Mouse (Mus musculus) neural tube, embryonic 11.5 days (tissue): Measurements from ENCODE around the gene Coro7. TPM values are rescaled to one million over a fixed set of nuclear protein-coding genes. Genes with fewer than 3 reads are reported as not detected.

ENCODE experiments used
- ATAC-seq: fragments of 200-750 bp; cut with Nextera tagmentation; 2 replicates; pipeline ENCODE4 v1.8.0; 2017; ENCODE audit warnings: moderate number of reproducible peaks, mild to moderate bottlenecking, moderate TSS enrichment, moderate library complexity; ENCODE audit not compliant: insufficient read depth, low FRiP score, low TSS enrichment
- DNase-seq: peaks from one replicate; pipeline ENCODE4 v3.0.0-alpha.2; 2015; ENCODE audit warnings: low spot score
- H3K27ac ChIP-seq: fragments of 300-500 bp; sonication (generic); 2 replicates; pipeline ENCODE4 v1.5.1; 2014; ENCODE audit warnings: low read depth, mild to moderate bottlenecking, low read length
- H3K27me3 ChIP-seq: fragments of 300-500 bp; sonication (generic); 2 replicates; pipeline ENCODE4 v1.6.1; 2014; ENCODE audit warnings: mild to moderate bottlenecking, low read length, mixed read lengths; ENCODE audit not compliant: control insufficient read depth, insufficient read depth
- H3K36me3 ChIP-seq: fragments of 300-500 bp; sonication (generic); 2 replicates; pipeline ENCODE4 v1.6.1; 2014; ENCODE audit warnings: mild to moderate bottlenecking, low read length, moderate library complexity, mixed read lengths; ENCODE audit not compliant: control insufficient read depth, insufficient read depth
- H3K4me1 ChIP-seq: fragments of 300-500 bp; sonication (generic); 2 replicates; pipeline ENCODE4 v1.6.1; 2014; ENCODE audit warnings: low read length, mixed read lengths; ENCODE audit not compliant: control insufficient read depth, insufficient read depth
- H3K4me2 ChIP-seq: fragments of 300-500 bp; sonication (generic); 2 replicates; pipeline ENCODE4 v1.6.1; 2014; ENCODE audit warnings: low read depth, mild to moderate bottlenecking, moderate library complexity
- H3K4me3 ChIP-seq: fragments of 300-500 bp; sonication (generic); 2 replicates; pipeline ENCODE4 v1.5.1; 2014; ENCODE audit warnings: low read depth, low read length
- H3K9ac ChIP-seq: fragments of 300-500 bp; sonication (generic); 2 replicates; pipeline ENCODE4 v1.6.1; 2014; ENCODE audit warnings: mild to moderate bottlenecking, low read length
- H3K9me3 ChIP-seq: fragments of 300-500 bp; sonication (generic); 2 replicates; pipeline ENCODE4 v1.6.1; 2016; ENCODE audit warnings: low read length; ENCODE audit not compliant: control insufficient read depth
- WGBS: fragments of 180-500 bp; shearing (Covaris S2); extraction: QIAGEN DNeasy Blood & Tissue Kit; methylation state at CpG from one replicate; pipeline ENCODE4 v1.1.7; 2014; 5-methylcytosine and 5-hydroxymethylcytosine counted together
- polyA plus RNA-seq: library from polyadenylated mRNA; unstranded; fragments of >200 nt; fragmentation: Nextera tagmentation; extraction: Ambion mirVana; gene quantifications from 2 replicates; pipeline ENCODE4 v1.2.1, GENCODE M21; 2014

The Coro7 gene
- polyA plus RNA-seq, 1 experiment from 2014 or later: 24.8 TPM

GRCm38 (mm10) chr16:4596141-4596728 is 83.3 kb downstream of the Coro7 start:
- no peaks in the 10 kb centered on the region for H3K9me3 ChIP-seq
- peak overlapping the region; percentile 99 for H3K4me2 ChIP-seq
- peak overlapping the region; percentile 94 for H3K9ac ChIP-seq
- peak; percentile 56 for DNase-seq
- H3K27ac ChIP-seq: peak overlapping the region; percentile 97
- WGBS: 2% methylated on average over 3 of the region's 3 CpGs
- H3K36me3 ChIP-seq: no peaks in the 10 kb centered on the region
- ATAC-seq: no peak; the same call in 1 of the 2 replicates
- peaks cover 54% of the 10 kb centered on the region for H3K4me1 ChIP-seq
- H3K4me3 ChIP-seq: peak overlapping the region; percentile 91
- no peaks in the 10 kb centered on the region for H3K27me3 ChIP-seq

GRCm38 (mm10) chr16:4595527-4595963 is 84.0 kb downstream of the Coro7 start:
- WGBS: 4% methylated on average over 5 of the region's 5 CpGs
- ATAC-seq: peak; percentile 18
- Histone ChIP-seq H3K4me1 (peaks cover 50% of the 10 kb centered on the region), H3K4me3 (peak overlapping the region; percentile 91), H3K27me3 (no peaks in the 10 kb centered on the region), H3K4me2 (peak overlapping the region; percentile 99), H3K27ac (peak overlapping the region; percentile 97), H3K36me3 (no peaks in the 10 kb centered on the region; the same call in 1 of the 2 replicates), H3K9me3 (no peaks in the 10 kb centered on the region), H3K9ac (peak overlapping the region; percentile 94)
- DNase-seq: peak; percentile 37

DNA sequence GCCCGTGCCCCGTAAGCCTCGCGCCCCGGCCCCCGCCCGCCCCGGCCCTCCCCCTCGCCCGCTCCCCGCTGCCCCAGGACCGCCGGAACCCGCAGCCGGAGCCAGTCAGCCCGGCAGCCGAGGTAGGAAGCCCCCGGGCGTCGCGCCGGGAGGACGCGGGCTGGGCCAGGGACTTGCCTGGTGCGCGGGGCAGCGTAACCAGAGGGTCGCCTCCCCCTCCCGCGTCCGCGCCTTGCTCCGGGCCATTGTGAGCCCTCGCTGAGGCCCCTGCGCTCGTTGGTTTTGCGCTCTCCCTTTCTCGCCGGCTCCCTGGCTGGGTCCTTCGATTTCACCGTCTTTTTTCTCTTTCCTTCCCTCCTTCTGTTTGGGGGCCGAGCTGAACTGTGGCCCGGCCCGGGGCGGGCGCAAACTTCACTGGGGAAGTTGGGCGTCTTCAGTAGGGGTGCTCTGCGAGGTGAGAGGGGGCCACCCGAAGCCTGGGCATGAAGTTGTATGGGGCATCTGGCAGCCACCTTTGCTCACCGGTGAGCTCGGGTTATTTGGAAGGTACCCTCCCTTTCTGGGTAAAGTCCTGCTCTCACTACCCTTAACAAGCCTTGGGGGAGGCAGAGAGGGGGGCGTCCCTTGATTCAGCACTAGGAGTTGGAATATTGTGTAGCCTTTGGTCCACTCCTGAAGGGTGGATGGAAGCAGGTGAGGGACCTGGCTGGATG is 84.6 kb downstream of the Coro7 start:
- peaks cover 44% of the 10 kb centered on the region for H3K4me1 ChIP-seq
- DNase-seq (peak; percentile 63), ATAC-seq (peak; percentile 1)
- WGBS: 1% methylated on average over 36 of the region's 52 CpGs
- no peaks in the 10 kb centered on the region; the same call in 1 of the 2 replicates for H3K36me3 ChIP-seq
- H3K27me3 ChIP-seq: no peaks in the 10 kb centered on the region
- H3K27ac ChIP-seq: peak overlapping the region; percentile 97
- H3K4me3 ChIP-seq: peak overlapping the region; percentile 91
- H3K9me3 ChIP-seq: no peaks in the 10 kb centered on the region
- H3K4me2 ChIP-seq: peak overlapping the region; percentile 99
- peak overlapping the region; percentile 94 for H3K9ac ChIP-seq

- Histone ChIP-seq H3K9me3 (no peaks in the 10 kb centered on the region), H3K4me3 (peak within 1 kb of the TSS; percentile 91), H3K27me3 (no peaks in the 10 kb centered on the region), H3K36me3 (no peaks in the 10 kb centered on the region; the same call in 1 of the 2 replicates), H3K9ac (peak within 1 kb of the TSS; percentile 94), H3K4me2 (peak within 1 kb of the TSS; percentile 99), H3K4me1 (peaks cover 37% of the 10 kb centered on the region), H3K27ac (peak within 1 kb of the TSS; percentile 97)
- peak; percentile 91 for DNase-seq
- peak; percentile 82 for ATAC-seq
- WGBS: under 1% methylated on average over 14 of the region's 74 CpGs
Observed at GRCm38 (mm10) chr16:4593971-4594813, 85.4 kb downstream of the Coro7 start, which contains the start of gene Glis2. Gene Glis2 (plus strand): TSS chr16:4594713.

GRCm38 (mm10) chr16:4592909-4593875 is 86.4 kb downstream of the Coro7 start:
- H3K27me3 ChIP-seq: no peaks in the 10 kb centered on the region
- peaks cover 27% of the 10 kb centered on the region for H3K4me1 ChIP-seq
- DNase-seq (peak; percentile 59), ATAC-seq (no peak)
- H3K4me2 ChIP-seq: peak overlapping the region; percentile 99
- peak overlapping the region; percentile 71 for H3K9ac ChIP-seq
- H3K4me3 ChIP-seq: peak overlapping the region; percentile 91
- peak overlapping the region; percentile 97 for H3K27ac ChIP-seq
- WGBS: 16% methylated on average over 32 of the region's 32 CpGs
- H3K36me3 ChIP-seq: no peaks in the 10 kb centered on the region; the same call in 1 of the 2 replicates
- no peaks in the 10 kb centered on the region for H3K9me3 ChIP-seq

- no peak overlapping the region for H3K4me2 ChIP-seq
- H3K4me1 ChIP-seq: peaks cover 11% of the 10 kb centered on the region
- H3K27me3 ChIP-seq: no peaks in the 10 kb centered on the region
- no peak overlapping the region for H3K27ac ChIP-seq
- H3K9ac ChIP-seq: no peak overlapping the region
- no peak for DNase-seq
- H3K9me3 ChIP-seq: no peaks in the 10 kb centered on the region
- 96% methylated on average over 9 of the region's 9 CpGs for WGBS
- no peaks in the 10 kb centered on the region; the same call in 1 of the 2 replicates for H3K36me3 ChIP-seq
- ATAC-seq: no peak
- H3K4me3 ChIP-seq: no peak overlapping the region
Observed at GRCm38 (mm10) chr16:4590236-4590635, 89.3 kb downstream of the Coro7 start.

GRCm38 (mm10) chr16:4587516-4588210 is 91.9 kb downstream of the Coro7 start:
- WGBS: 62% methylated on average over 5 of the region's 5 CpGs

More at GRCm38 (mm10) chr16:4587516-4588210, 91.9 kb downstream of the Coro7 start:
- ATAC-seq: no peak
- H3K36me3 ChIP-seq: no peaks in the 10 kb centered on the region; the same call in 1 of the 2 replicates
- H3K4me1 ChIP-seq: peaks cover 11% of the 10 kb centered on the region
- H3K27me3 ChIP-seq: no peaks in the 10 kb centered on the region
- no peak overlapping the region for H3K4me2 ChIP-seq
- H3K4me3 ChIP-seq: no peak overlapping the region
- H3K9me3 ChIP-seq: no peaks in the 10 kb centered on the region
- no peak for DNase-seq
- H3K27ac ChIP-seq: peak overlapping the region; percentile 76
- H3K9ac ChIP-seq: no peak overlapping the region
